ENCODE assay signal across 23 mouse cellular contexts in genomic region chr14:60345326-60345876, GRCm38 (mm10).
"Had no signal": no experiment of that assay in that cellular context is flagged by ENCODE, and none has a peak within 500 bp of the region (broad histone marks: within the 10 kb centered on the region; RNA-seq: fewer than 3 reads in every experiment).

No protein-coding gene starts in this region.

- H3K4me1 ChIP-seq: intestine, embryonic 15.5 days; limb, embryonic 12.5 days; limb, embryonic 15.5 days; lung, embryonic 15.5 days; midbrain, embryonic 12.5 days; midbrain, embryonic 15.5 days; neural tube, embryonic 12.5 days had no signal

- DNase-seq: kidney, adult 11 months; kidney, adult 8-10 months; kidney, postnatal 25 days; layer of hippocampus, adult 9-11 months; layer of hippocampus, postnatal 36 days; left cerebral cortex, postnatal 4 days; liver, postnatal 0 days; lung, postnatal 10 days; lung, postnatal 4 days; right cerebral cortex, adult 18-20 months; right cerebral cortex, postnatal 14 days; spleen, adult 18-20 months; thymus, adult 18-20 months; thymus, postnatal 36 days had no signal

- H3K27me3 ChIP-seq: intestine, embryonic 15.5 days; limb, embryonic 12.5 days; limb, embryonic 15.5 days; lung, embryonic 15.5 days; midbrain, embryonic 12.5 days; midbrain, embryonic 15.5 days; neural tube, embryonic 12.5 days; neural tube, embryonic 15.5 days had no signal

- ATAC-seq: intestine, embryonic 15.5 days; liver, postnatal 0 days; midbrain, embryonic 15.5 days had no signal

- H3K9me3 ChIP-seq: intestine, embryonic 15.5 days; limb, embryonic 12.5 days; limb, embryonic 15.5 days; lung, embryonic 15.5 days; midbrain, embryonic 12.5 days; midbrain, embryonic 15.5 days; neural tube, embryonic 12.5 days; neural tube, embryonic 15.5 days had no signal

- H3K4me3 ChIP-seq: intestine, embryonic 15.5 days; layer of hippocampus, adult 2 months; limb, embryonic 12.5 days; limb, embryonic 15.5 days; lung, embryonic 15.5 days; midbrain, embryonic 12.5 days; midbrain, embryonic 15.5 days; neural tube, embryonic 12.5 days; neural tube, embryonic 15.5 days had no signal

- H3K36me3 ChIP-seq: intestine, embryonic 15.5 days; limb, embryonic 12.5 days; limb, embryonic 15.5 days; lung, embryonic 15.5 days; midbrain, embryonic 12.5 days; midbrain, embryonic 15.5 days; neural tube, embryonic 12.5 days; neural tube, embryonic 15.5 days had no signal
